Mouse (Mus musculus) CH12.LX (cell line): Measurements from ENCODE around the gene Epb41l3. TPM values are rescaled to one million over a fixed set of nuclear protein-coding genes. Genes with fewer than 3 reads are reported as not detected.
A peak's percentile ranks its signal among the peaks of the same experiment; 100 is the strongest.

Source experiments
- DNase-seq: peaks from one replicate; pipeline ENCODE4 v3.0.0-alpha.2; 2013; ENCODE audit errors: extremely low read depth
- H3K27ac ChIP-seq: 2 replicates; pipeline ENCODE4 v1.5.1; 2012; ENCODE audit warnings: low read depth, mild to moderate bottlenecking, control low read depth, moderate library complexity; ENCODE audit not compliant: insufficient read depth
- H3K27me3 ChIP-seq: replicated peaks from 2 replicates; pipeline ENCODE3; 2012; ENCODE audit warnings: inconsistent platforms
- H3K36me3 ChIP-seq, 2 experiments: replicated peaks in 1 of 2; 2 replicates each; pipeline versions ENCODE3 to v1.6.1; 2012; ENCODE audit warnings: inconsistent platforms in 1 of 2, low read length in 1 of 2, mild to moderate bottlenecking in 1 of 2, mixed read lengths in 1 of 2, moderate library complexity in 1 of 2; ENCODE audit not compliant: control insufficient read depth in 1 of 2, insufficient read depth in 1 of 2
- H3K4me1 ChIP-seq, 2 experiments: 2 replicates each; pipeline ENCODE4 v1.6.1; 2012; ENCODE audit warnings: inconsistent platforms in 1 of 2, moderate library complexity in 1 of 2; ENCODE audit not compliant: insufficient read depth in 2 of 2, control insufficient read depth in 1 of 2
- H3K4me2 ChIP-seq: 2 replicates; pipeline ENCODE4 v1.6.1; 2012; ENCODE audit warnings: low read depth, mild to moderate bottlenecking, control low read depth; ENCODE audit not compliant: poor library complexity, insufficient read depth, severe bottlenecking
- H3K4me3 ChIP-seq, 3 experiments: fragments of 150-350 bp in 1 of 3; sonication (generic) in 1 of 3; replicated peaks in 1 of 3; 2 replicates each; pipeline versions ENCODE3 to v1.5.1; 2011 to 2012; ENCODE audit warnings: low read depth in 2 of 3, low read length in 2 of 3, mild to moderate bottlenecking in 2 of 3, moderate library complexity in 2 of 3, control low read depth in 1 of 3, improper control_type of control experiment in 1 of 3, inconsistent platforms in 1 of 3, mixed read lengths in 1 of 3; ENCODE audit not compliant: poor library complexity in 1 of 3
- H3K79me2 ChIP-seq: replicated peaks from 2 replicates; pipeline ENCODE4 v1.6.1; 2012; ENCODE audit warnings: mild to moderate bottlenecking, moderate library complexity; ENCODE audit not compliant: control insufficient read depth, poor library complexity, insufficient read depth, severe bottlenecking; ENCODE audit errors: extremely low read depth
- H3K9ac ChIP-seq: 2 replicates; pipeline ENCODE4 v1.6.1; 2012; ENCODE audit warnings: low read depth, mild to moderate bottlenecking, control low read depth, moderate library complexity; ENCODE audit not compliant: insufficient read depth
- H3K9me3 ChIP-seq: replicated peaks from 2 replicates; pipeline ENCODE3; 2012; ENCODE audit warnings: low read length, inconsistent platforms, mixed read lengths
- CHD1 ChIP-seq: IDR thresholded peaks from 2 replicates; pipeline ENCODE4 v1.6.1; 2012; ENCODE audit warnings: low read depth, low read length, improper control_type of control experiment, inconsistent platforms
- CTCF ChIP-seq, 2 experiments: IDR thresholded peaks in 1 of 2; conservative IDR thresholded peaks in 1 of 2; 2 replicates each; pipeline ENCODE4 v1.5.1; 2011 to 2012; ENCODE audit warnings: low read depth in 2 of 2, low read length in 2 of 2, improper control_type of control experiment in 1 of 2, inconsistent platforms in 1 of 2, mild to moderate bottlenecking in 1 of 2, moderate library complexity in 1 of 2
- E2F4 ChIP-seq: IDR thresholded peaks from 2 replicates; pipeline ENCODE4 v1.6.1; 2011; ENCODE audit warnings: low read depth, low read length, improper control_type of control experiment; ENCODE audit not compliant: insufficient replicate concordance
- ELF1 ChIP-seq: IDR thresholded peaks from 2 replicates; pipeline ENCODE4 v1.6.1; 2014; ENCODE audit warnings: low read depth, mild to moderate bottlenecking, inconsistent platforms, low read length, improper control_type of control experiment
- EP300 ChIP-seq: IDR thresholded peaks from 2 replicates; pipeline ENCODE4 v1.6.1; 2011; ENCODE audit warnings: low read length, improper control_type of control experiment
- JUND ChIP-seq: conservative IDR thresholded peaks from 2 replicates; pipeline ENCODE4 v1.6.1; 2011; ENCODE audit warnings: low read depth, low read length, improper control_type of control experiment
- MAX ChIP-seq: IDR thresholded peaks from 2 replicates; pipeline ENCODE4 v1.6.1; 2011; ENCODE audit warnings: low read length, improper control_type of control experiment
- MAZ ChIP-seq: IDR thresholded peaks from 2 replicates; pipeline ENCODE4 v1.6.1; 2012; ENCODE audit warnings: low read depth, mild to moderate bottlenecking, inconsistent platforms, low read length, improper control_type of control experiment, moderate library complexity
- MEF2A ChIP-seq: IDR thresholded peaks from 2 replicates; pipeline ENCODE4 v1.6.1; 2014; ENCODE audit warnings: low read depth, mild to moderate bottlenecking, inconsistent platforms, low read length, improper control_type of control experiment, borderline replicate concordance
- MXI1 ChIP-seq: IDR thresholded peaks from 2 replicates; pipeline ENCODE4 v1.6.1; 2011; ENCODE audit warnings: mild to moderate bottlenecking, low read depth, low read length, improper control_type of control experiment
- NELFE ChIP-seq: IDR thresholded peaks from 2 replicates; pipeline ENCODE4 v1.6.1; 2011; ENCODE audit warnings: low read depth, low read length, improper control_type of control experiment
- POLR2A ChIP-seq: IDR thresholded peaks from 2 replicates; pipeline ENCODE4 v1.6.1; 2011; ENCODE audit warnings: low read depth, mild to moderate bottlenecking, improper control_type of control experiment, low read length
- RAD21 ChIP-seq: IDR thresholded peaks from 2 replicates; pipeline ENCODE4 v1.6.1; 2011; ENCODE audit warnings: low read depth, mild to moderate bottlenecking, low read length, improper control_type of control experiment, moderate library complexity
- TBP ChIP-seq: conservative IDR thresholded peaks from 2 replicates; pipeline ENCODE4 v1.6.1; 2011; ENCODE audit warnings: low read depth, low read length, improper control_type of control experiment
- TCF12 ChIP-seq: IDR thresholded peaks from 2 replicates; pipeline ENCODE4 v1.6.1; 2014; ENCODE audit warnings: low read depth, mild to moderate bottlenecking, inconsistent platforms, low read length, improper control_type of control experiment
- UBTF ChIP-seq: IDR thresholded peaks from 2 replicates; pipeline ENCODE4 v1.6.1; 2012; ENCODE audit warnings: low read depth, mild to moderate bottlenecking, inconsistent platforms, low read length, improper control_type of control experiment, moderate library complexity
- USF1 ChIP-seq: IDR thresholded peaks from 2 replicates; pipeline ENCODE4 v1.6.1; 2014; ENCODE audit warnings: low read depth, mild to moderate bottlenecking, inconsistent platforms, low read length, improper control_type of control experiment
- ZKSCAN1 ChIP-seq: IDR thresholded peaks from 2 replicates; pipeline ENCODE4 v1.6.1; 2012; ENCODE audit warnings: low read depth, inconsistent platforms, low read length, improper control_type of control experiment, borderline replicate concordance
- ZMIZ1 ChIP-seq: IDR thresholded peaks from 2 replicates; pipeline ENCODE4 v1.6.1; 2012; ENCODE audit warnings: low read depth, mild to moderate bottlenecking, inconsistent platforms, low read length, improper control_type of control experiment
- dilution Hi-C: fragments of 300-500 bp; cut with MboI; formaldehyde crosslinking; loops from 2 replicates; pipeline ENCODE4 v1.14.3; 2020; ENCODE audit warnings: low sequenced_read_pairs; ENCODE audit not compliant: extremely low pct_unique_long_range_greater_than_20kb, extremely low pct_ligation_motif_present
- in situ Hi-C: fragments of 300-500 bp; cut with MboI; formaldehyde crosslinking; loops from 3 replicates; pipeline ENCODE4 v1.14.3; 2019; ENCODE audit warnings: low sequenced_read_pairs, low pct_ligation_motif_present, low pct_unique_long_range_greater_than_20kb, mixed read lengths
- polyA plus RNA-seq: library from polyadenylated mRNA; unstranded; fragments of >175 nt; gene quantifications from 2 replicates; pipeline ENCODE4 v1.2.1, GENCODE M21; 2012; ENCODE audit warnings: low read depth; ENCODE audit not compliant: insufficient read length
- total RNA-seq, 2 experiments: library from RNA; depleted of rRNA; stranded (reverse); fragments of 300-350 nt in 1 of 2; fragments of >200 nt in 1 of 2; gene quantifications; 2 replicates each; pipeline ENCODE4 v1.2.3; 2012 to 2014

Epb41l3 gene
- total and polyA plus RNA-seq, 3 experiments = not detected

DNA sequence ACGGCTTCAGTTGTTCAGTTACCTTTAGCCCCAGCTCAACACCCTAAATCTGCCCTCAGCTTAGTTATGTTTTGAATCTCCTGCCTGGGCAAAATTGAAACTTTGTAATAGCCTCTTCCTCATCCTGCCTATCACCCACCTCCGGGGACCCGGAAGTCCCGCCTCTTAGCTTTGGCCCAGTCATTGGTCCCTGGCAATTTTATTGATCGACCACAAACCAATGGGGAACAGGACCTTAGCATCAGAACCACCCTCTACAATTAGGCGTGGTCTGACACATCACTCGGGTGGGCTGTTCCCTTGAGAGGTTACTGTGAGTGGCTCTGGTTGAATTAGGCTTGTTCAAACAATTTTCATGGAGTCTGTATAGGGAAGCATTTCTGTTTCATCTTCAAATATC lies 150.5 kb downstream of the Epb41l3 start:
- H3K27ac ChIP-seq = no peak overlapping the region
- TF ChIP-seq CHD1 = no peak
- TF ChIP-seq POLR2A = no peak
- no peak for TF ChIP-seq EP300
- no peak for TF ChIP-seq ZMIZ1
- TF ChIP-seq TBP = no peak
- TF ChIP-seq RAD21 = no peak
- TF ChIP-seq UBTF = no peak
- TF ChIP-seq MEF2A = no peak
- TF ChIP-seq ELF1 = peak; percentile 65
- 0 out of 2 replicates have a peak, but pooled peaks have one; percentile 16 for TF ChIP-seq NELFE
- TF ChIP-seq E2F4 = no peak
- no peak for TF ChIP-seq ZKSCAN1
- no peak overlapping the region for H3K4me2 ChIP-seq
- H3K9ac ChIP-seq = no peak overlapping the region
- in situ Hi-C loops = no loop called here
- H3K27me3 ChIP-seq = no peaks in the 10 kb centered on the region
- peaks cover 0 to 5% of the 10 kb centered on the region in 2 experiments; a peak in 1 of 4 replicates for H3K4me1 ChIP-seq
- no peaks in the 10 kb centered on the region for H3K79me2 ChIP-seq
- peaks cover 29% of the 10 kb centered on the region for H3K9me3 ChIP-seq
- dilution Hi-C loops = no loop called here
- H3K36me3 ChIP-seq = no peaks in the 10 kb centered on the region
- DNase-seq = peak; percentile 88
- H3K4me3 ChIP-seq = peak overlapping the region in 2 of 3 experiments; percentile 39 to 56

DNA sequence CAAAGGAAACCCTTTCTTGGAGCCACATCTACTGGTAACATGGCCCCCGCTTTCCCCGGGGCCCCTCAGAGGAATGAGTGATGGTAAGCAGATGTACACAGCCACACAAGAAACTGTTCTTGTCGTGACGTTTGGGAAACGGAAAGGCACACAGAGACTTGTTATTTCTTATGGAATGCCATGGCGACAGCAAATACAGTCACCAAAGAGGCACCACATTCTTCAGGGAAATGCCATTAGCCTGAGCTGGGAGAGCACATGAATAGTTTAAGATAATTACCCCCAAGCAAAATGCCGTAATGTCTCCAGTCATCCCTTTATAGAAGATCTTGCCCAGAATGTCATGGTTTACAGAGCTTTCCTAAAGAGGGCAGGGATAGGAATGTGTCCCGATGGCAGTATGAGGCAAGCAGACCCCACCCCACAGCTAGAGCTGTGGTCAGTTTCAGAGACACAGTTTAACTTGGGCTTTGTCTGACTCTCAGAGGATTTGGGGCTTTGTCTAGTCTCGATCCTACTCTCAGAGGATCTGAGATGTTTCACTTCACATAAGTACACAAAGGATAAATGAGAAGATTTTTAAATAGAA lies 152.0 kb downstream of the Epb41l3 start:
- in situ Hi-C loops = no loop called here
- no peak overlapping the region for H3K4me3 ChIP-seq
- TF ChIP-seq USF1 (no peak), UBTF (no peak), TCF12 (no peak), JUND (no peak), MAX (no peak), ZKSCAN1 (no peak), CTCF (conservative IDR thresholded peaks at IDR 0.05 in 1 of 2, IDR thresholded peaks at IDR 0.05 in 1 of 2; ENCODE audit: low read depth in 2 of 2, low read length in 2 of 2) (no peak), MAZ (no peak), MXI1 (no peak)
- H3K4me2 ChIP-seq = no peak overlapping the region
- dilution Hi-C loops = no loop called here
- DNase-seq = no peak
- H3K27me3 ChIP-seq = no peaks in the 10 kb centered on the region
- H3K9ac ChIP-seq = no peak overlapping the region
- H3K9me3 ChIP-seq = peaks cover 36% of the 10 kb centered on the region
- H3K36me3 ChIP-seq = no peaks in the 10 kb centered on the region
- H3K79me2 ChIP-seq = no peaks in the 10 kb centered on the region
- H3K4me1 ChIP-seq = peaks cover 0 to 5% of the 10 kb centered on the region in 2 experiments; a peak in 1 of 4 replicates
- no peak overlapping the region for H3K27ac ChIP-seq
